Mouse (Mus musculus): ENCODE data around the gene Podxl2.

DNA sequence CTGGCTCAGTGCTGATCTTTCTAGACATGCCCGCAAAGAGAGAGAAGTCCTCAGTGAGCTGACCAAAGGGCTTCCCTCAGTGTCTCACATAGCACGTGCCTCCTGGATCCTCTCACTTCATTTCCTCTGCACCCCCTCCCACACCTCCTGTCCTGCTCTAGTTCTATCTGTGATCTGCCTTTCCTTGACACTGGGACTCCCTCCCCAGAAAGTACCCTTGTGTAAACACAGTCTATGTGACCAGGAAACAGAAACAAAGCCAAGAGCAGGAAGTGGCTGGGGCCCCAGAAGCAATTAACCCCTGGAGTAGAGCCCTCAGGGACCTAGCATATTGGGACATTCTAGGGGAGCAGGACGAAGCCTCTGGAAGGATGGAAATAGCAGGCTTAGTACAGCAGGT lies 54.0 kb downstream of the Podxl2 start:
- TF ChIP-seq POLR2A (IDR thresholded peaks at IDR 0.05; ENCODE audit: insufficient read length, low read depth): no peak
- TF ChIP-seq MAX (IDR thresholded peaks at IDR 0.05; ENCODE audit: low read depth): no peak
- no peak for TF ChIP-seq POLR2AphosphoS2 (IDR thresholded peaks at IDR 0.05; ENCODE audit: insufficient read length, low read depth)
- TF ChIP-seq USF1 (IDR thresholded peaks at IDR 0.05; ENCODE audit: low read depth): no peak
- no peak for TF ChIP-seq MYOG (IDR thresholded peaks at IDR 0.05; ENCODE audit: control insufficient read depth in 1 of 3, insufficient read depth in 1 of 3, insufficient read length in 2 of 3, low read depth in 2 of 3)
- TF ChIP-seq E2F4 (IDR thresholded peaks at IDR 0.05; ENCODE audit: insufficient read depth): no peak
